Mouse (Mus musculus) B cell, adult 2 months (primary cell): ENCODE data around the gene Nfya.

Experiments
- DNase-seq, 2 experiments: peaks; one replicate each; pipeline ENCODE4 v3.0.0; 2022

The Nfya gene

GRCm38 (mm10) chr17:48340267-48340666 lies 69.4 kb downstream of the Nfya start:
- no peak for DNase-seq
